Mouse (Mus musculus) lung, postnatal 14 days (tissue): ENCODE data around the gene Macrod1.
"Not testable (repeated sequence)": the region's sequence is repeated elsewhere in the genome, so short reads cannot be mapped to it uniquely, and the experiment has no call there.

Experiments
- DNase-seq: peaks from one replicate; pipeline ENCODE4 v3.0.0; 2021

The Macrod1 gene

GRCm38 (mm10) chr19:7057126-7057721 lies 614 bp downstream of the Macrod1 start:
- peak; percentile 65 for DNase-seq

DNA sequence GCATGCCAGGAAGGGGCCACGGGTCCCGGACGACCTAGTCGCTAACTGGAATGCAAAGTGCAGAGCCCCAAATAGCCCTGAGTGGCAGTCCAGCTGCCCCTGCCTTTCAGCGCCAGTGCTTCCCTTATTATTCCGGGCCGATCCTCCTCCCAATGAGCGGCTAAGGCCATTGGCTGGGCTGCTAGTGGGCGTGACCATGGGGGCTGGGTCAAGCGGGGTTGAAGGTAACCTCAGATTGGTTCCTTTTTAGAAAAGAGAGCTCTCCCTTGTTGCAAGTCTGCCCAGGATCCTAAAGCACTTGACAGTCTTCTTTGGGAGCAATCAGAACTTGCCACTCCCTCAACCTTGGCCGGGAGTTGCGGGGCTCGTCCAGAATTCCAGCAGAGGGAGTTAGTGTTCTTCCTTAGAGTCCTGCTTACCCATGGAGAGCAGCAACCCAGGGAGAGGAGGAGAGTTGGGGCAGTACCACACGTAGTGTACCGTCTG lies 1.2 kb downstream of the Macrod1 start:
- DNase-seq: peak; percentile 82

- no peak for DNase-seq
These were observed 1.9 kb downstream of the Macrod1 start for GRCm38 (mm10) chr19:7058541-7058940.

DNA sequence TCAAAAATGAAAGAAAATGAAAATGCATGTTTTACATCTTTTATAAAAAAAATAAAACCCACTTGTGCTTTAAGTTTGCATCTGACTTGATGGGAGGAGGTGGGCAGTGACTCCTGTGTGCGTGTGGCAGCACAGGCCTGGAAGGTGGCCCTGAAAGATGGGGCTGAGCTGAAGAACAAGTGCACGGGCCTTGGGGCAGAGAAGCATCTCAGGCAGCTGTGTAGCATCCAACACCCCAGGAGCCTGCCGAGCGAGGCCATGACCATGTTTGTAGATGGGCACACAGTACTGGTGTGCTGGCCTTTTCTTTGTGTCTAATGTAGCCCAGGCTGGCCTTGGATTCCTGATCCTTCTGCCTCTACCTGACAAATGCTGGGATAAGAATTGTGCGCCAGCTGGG lies 5.5 kb downstream of the Macrod1 start:
- DNase-seq: no peak

DNA sequence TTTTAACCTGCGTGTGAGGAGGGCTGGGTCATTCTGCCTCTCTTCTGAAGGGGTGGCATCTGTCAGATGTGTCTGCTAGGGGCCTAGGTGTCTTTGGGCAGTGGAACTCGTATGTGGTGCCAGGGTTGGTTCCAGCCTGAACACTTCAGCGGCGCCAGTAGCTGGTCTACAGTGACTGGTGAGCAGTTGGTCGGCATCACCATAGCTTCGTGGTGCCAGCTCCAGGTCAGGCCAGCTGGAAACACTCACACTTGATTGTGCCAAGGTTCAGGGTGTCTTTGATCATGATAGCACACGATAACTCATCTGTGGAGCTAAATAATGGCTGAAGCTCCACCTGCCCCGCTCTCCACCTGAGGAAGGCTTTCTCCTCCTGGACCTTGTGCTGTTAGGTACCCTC lies 6.3 kb downstream of the Macrod1 start:
- DNase-seq: no peak

GRCm38 (mm10) chr19:7064571-7064970 lies 8.0 kb downstream of the Macrod1 start:
- peak; percentile 89 for DNase-seq

DNA sequence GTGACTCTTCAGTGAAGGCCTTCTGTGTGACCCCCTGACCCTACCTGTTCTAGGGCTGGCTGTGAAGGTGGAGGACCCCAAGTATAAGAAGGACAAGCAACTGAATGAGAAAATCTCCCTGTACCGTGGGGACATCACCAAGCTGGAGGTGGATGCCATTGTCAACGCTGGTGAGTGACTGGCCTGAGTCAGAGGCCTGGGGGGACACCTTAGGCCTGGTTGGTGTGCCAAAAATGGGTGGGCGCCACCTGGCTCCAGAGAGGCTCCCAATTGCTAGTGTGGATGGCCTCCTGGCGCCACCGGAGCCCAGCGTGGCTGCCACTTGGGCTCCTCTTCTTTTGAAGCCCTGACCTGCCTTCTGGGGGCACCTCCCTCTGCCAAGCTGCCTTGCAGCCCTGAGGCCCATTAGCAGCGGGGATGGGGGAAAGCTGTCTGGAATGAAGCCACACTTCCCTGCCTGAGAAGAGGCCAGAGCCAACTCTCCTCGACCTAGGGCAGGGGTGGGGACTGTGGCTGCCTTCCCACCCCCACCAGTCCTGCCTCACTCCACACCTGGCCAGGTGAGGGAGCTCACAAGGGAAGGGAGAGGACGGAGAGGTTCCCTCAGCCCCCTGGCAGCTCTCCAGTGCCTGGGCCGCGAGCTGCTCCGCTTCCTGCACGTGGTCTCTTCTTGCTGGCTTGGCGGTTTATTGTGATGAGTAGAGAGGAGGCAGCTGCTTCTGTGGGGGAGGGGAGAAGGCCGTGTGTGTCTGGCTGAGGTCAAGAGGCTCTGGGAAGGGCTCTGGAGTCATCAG lies 9.6 kb downstream of the Macrod1 start:
- DNase-seq: peak; percentile 31

- DNase-seq: no peak
These were observed 10.3 kb downstream of the Macrod1 start for GRCm38 (mm10) chr19:7066828-7067342.

- no peak for DNase-seq
These were observed 10.9 kb downstream of the Macrod1 start for GRCm38 (mm10) chr19:7067344-7068050.

- DNase-seq: peak; percentile 88
These were observed 11.5 kb downstream of the Macrod1 start for GRCm38 (mm10) chr19:7068136-7068535.

DNA sequence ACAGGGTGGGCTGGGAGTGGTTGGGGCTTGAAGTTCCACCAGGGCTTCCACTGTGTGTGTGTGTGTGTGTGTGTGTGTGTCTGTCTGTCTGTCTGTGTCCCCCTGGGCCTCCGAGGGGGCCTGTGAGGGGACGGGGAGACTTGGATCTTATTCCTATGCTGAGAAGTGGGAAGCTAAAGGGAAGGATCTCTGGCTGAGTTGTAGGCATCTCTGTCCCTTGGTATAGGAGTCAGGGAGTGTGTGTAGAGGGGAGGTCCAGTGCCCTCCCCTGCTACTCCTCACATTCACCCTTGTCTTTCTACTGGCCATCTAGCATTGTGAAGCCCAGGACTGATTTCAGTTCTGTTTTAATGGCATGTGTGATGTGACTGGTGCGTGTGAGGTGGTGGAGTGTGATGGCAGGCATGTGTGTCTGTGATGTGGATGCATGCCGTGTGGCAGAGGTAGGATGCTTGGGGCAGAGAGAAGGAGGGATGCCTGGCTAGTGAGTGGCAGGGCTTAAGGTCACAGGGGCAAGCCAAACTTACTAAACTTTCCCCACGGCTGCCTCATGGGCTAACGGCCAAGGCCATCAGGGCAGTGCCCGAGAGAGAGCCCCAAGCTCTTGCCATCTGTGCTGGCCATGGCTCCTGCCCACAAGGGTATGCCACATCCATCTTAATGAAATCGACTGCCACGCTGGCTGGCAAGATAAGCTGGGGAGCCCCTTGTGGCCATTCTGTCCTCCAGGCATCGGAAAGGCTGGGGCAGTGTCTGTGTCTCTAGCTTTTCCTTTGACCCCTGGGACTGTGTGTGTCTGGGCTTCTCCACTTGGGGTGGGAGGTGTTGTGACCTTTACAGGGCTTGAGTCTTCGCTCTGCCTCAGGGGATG lies 12.3 kb downstream of the Macrod1 start:
- DNase-seq: no peak

DNA sequence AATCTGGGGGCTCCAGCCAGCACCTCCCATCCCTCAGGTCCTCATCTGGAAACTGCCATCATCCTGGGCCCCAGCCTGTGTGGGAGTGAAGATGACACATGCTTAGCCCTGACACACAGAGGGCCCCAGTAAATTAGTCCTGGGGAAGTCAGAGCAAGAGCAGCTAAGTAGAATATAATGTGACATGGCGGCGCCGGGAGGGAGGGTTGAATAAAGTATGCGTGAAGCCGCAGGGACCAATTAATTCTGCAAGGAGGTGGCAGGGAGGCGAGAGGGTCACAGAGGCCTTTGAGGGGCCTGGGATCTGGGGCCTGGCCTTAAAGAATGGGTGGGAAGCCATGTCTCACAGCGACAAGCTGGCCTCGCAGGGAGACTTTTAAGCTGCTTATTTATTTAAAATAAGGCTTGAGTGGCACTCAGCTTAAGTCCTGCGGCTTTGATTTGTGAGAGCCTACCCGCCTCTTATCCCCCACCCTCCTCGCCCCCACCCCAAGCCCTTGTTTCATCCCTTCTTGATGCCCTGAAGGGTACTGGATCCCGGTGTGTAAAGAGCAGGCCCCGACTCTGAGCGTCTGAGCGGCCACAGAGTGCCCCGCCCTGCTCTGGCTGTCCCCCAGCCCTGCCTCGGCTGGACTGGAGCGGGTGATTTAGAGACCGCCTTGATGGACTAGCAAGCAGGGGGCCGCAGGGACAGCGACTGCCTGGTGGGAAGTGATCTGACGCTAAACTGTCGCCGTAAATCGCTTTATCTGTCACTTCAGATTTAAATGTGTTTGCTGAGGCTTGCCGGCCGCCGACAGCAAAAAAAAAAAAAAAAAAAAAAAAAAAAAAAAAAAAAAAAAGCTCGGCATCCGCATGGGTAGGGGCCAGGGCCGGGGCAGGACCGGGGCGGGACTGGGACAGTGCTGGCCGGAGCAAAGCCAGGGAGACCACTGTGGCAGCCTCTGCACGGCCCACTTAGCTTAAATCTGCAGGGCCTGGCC lies 13.5 kb downstream of the Macrod1 start:
- DNase-seq: peak; percentile 43

DNA sequence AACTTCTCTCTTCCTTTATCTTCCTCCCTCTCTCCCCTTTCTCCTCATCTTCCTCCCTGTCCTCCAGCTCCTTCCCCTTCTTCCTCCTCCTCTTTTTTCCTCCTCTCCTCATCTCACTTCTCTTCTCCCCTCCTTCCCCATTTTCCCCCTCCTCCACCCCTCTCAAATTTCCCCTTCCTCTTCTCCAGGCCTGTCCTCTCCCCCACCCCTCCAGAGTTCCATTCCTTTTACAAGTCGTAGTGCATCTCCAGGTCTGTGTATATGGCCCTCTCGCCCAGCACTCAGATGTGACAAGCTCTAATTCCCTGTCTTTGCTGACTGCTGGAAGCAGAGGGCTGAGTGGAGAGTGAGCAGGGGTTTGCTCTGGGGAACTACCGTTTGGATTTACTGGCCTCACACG lies 14.2 kb downstream of the Macrod1 start:
- no peak for DNase-seq

DNA sequence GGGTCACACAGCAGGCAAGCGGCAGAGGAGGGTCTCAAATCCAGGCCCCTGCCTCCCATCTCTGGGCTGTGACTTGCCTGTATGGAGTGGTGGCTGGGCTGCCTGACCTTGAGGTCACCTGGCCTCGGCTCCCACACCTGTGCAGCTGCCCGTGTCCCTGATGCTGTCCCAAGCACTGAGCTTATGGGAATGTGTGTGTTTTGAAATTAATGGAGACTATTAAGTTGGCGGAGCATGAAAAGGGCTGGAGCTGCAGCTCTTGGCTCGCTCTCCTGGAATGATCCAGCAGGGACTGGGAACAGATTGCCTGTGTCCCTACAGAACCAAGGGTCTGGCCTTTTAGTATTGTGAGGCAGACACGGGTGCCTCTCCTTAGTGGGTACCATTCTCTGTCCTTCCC lies 15.6 kb downstream of the Macrod1 start:
- no peak for DNase-seq

DNA sequence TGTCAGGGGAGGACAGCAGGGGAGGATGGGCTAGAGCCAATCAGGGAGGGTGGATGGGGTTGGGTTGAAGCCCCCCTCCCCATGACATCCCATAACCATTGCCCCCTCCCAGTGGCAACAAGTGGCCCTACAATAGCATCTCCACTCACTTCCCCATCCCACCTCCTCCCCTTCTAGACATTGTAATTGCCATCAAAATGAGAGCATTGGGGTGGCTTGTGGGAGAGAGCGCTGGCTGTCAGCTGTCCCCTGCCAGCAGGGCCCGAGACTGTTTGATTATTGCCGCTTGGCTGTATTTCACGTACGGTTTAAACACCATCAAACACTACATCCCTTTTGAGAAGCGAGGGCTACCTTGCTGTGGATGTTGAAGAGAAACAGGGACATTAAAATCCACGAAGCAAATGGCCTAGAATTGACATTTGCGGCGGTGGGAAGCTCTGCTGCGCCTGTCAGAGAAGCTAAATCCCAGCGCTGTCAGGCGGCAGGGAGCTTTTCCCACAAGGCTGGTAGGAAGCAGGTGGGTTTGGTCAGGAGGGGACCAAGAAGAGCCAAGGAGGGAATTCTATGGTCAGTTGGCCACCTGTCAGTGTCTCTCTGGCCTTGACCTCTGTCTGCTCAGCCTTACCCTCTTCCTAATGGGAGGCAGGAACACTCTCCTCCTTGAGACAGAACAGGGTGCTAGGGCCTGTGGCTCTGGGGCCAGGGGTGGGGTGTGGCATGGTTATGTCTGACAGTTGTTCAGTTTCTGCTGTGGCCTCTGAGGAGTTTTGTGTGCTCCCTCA lies 17.6 kb downstream of the Macrod1 start:
- DNase-seq: no peak

- DNase-seq: not testable (repeated sequence)
These were observed 18.7 kb downstream of the Macrod1 start for GRCm38 (mm10) chr19:7075336-7075735.

GRCm38 (mm10) chr19:7077666-7078065 lies 21.1 kb downstream of the Macrod1 start:
- DNase-seq: no peak

- no peak for DNase-seq
These were observed 21.7 kb downstream of the Macrod1 start for GRCm38 (mm10) chr19:7078271-7078670.

GRCm38 (mm10) chr19:7081516-7082266 lies 25.1 kb downstream of the Macrod1 start:
- DNase-seq: no peak
